Mouse (Mus musculus) liver, adult 2 months (tissue): ENCODE results near the gene Nkx3-2. TPM values are rescaled to one million over a fixed set of nuclear protein-coding genes. Genes with fewer than 3 reads are reported as not detected.

Source experiments
- DNase-seq: peaks from one replicate; pipeline ENCODE4 v3.0.0-alpha.2; 2011; ENCODE audit warnings: low read depth, low spot score; ENCODE audit errors: extremely low read depth
- H3K27ac ChIP-seq: fragments of 200-500 bp; replicated peaks from 2 replicates; pipeline ENCODE4 v1.5.1; 2012; ENCODE audit warnings: low read depth, mild to moderate bottlenecking, control low read depth, inconsistent platforms, low read length; ENCODE audit not compliant: insufficient read depth
- H3K27me3 ChIP-seq: fragments of 200-500 bp; 2 replicates; pipeline ENCODE4 v1.6.1; 2012; ENCODE audit warnings: mild to moderate bottlenecking, moderate library complexity, low read length, inconsistent platforms; ENCODE audit not compliant: control insufficient read depth, insufficient read depth
- H3K36me3 ChIP-seq: fragments of 200-500 bp; 2 replicates; pipeline ENCODE4 v1.6.1; 2012; ENCODE audit warnings: low read length, inconsistent platforms; ENCODE audit not compliant: control insufficient read depth, insufficient read depth
- H3K4me1 ChIP-seq: fragments of 200-500 bp; 2 replicates; pipeline ENCODE4 v1.6.1; 2011; ENCODE audit warnings: low read length; ENCODE audit not compliant: control insufficient read depth, insufficient read depth
- H3K4me3 ChIP-seq: fragments of 200-500 bp; 2 replicates; pipeline ENCODE4 v1.5.1; 2011; ENCODE audit warnings: low read depth, mild to moderate bottlenecking, control low read depth, low read length, moderate library complexity; ENCODE audit not compliant: insufficient read depth
- H3K79me2 ChIP-seq: fragments of 200-500 bp; 2 replicates; pipeline ENCODE4 v1.6.1; 2012; ENCODE audit warnings: inconsistent platforms, mild to moderate bottlenecking, low read length, moderate library complexity; ENCODE audit not compliant: control insufficient read depth, insufficient read depth
- H3K9ac ChIP-seq: fragments of 200-500 bp; 2 replicates; pipeline ENCODE4 v1.6.1; 2012; ENCODE audit warnings: low read depth, mild to moderate bottlenecking, control low read depth, inconsistent platforms, low read length
- CTCF ChIP-seq: fragments of 200-500 bp; IDR thresholded peaks from 2 replicates; pipeline ENCODE4 v1.5.1; 2011; ENCODE audit warnings: low read depth, low read length, control low read depth
- POLR2A ChIP-seq: fragments of 200-500 bp; IDR thresholded peaks from 2 replicates; pipeline ENCODE4 v1.6.1; 2011; ENCODE audit warnings: low read length, control low read depth; ENCODE audit not compliant: insufficient read depth; ENCODE audit errors: extremely low read depth
- WGBS: fragments of 180-500 bp; shearing (Covaris S2); methylation state at CpG from one replicate; pipeline ENCODE4 v1.1.7; 2018; 5-methylcytosine and 5-hydroxymethylcytosine counted together
- polyA plus RNA-seq: library from polyadenylated mRNA; depleted of rRNA; stranded (reverse); fragments of >200 nt; gene quantifications from 2 replicates; pipeline ENCODE4 v1.2.3, GENCODE M21; 2012; rRNA removed
- total RNA-seq: library from RNA; depleted of rRNA; stranded (reverse); fragments of >200 nt; gene quantifications from 2 replicates; pipeline ENCODE4 v1.2.3, GENCODE M21; 2014; rRNA removed

Gene Nkx3-2
- total and polyA plus RNA-seq, 2 experiments: not detected

DNA sequence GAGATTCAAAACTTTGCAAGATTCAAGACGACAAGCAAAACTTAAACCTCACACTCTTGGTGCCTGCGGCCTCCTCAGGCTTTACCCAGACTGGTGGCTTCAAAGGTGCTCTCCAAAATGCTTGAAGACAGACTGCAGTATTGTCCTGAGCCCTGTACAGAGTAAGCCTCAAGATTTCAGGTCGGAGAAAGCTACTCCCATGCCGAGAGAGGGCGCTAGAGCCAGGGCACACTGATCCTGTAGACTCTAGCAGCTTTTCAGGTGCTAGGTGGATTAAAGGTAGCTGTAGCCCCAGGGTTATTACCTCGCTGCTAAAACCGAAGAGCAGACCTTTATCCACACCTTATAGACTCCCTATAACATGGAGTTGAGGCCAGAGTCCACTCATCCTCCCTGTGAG is 20.1 kb downstream of the Nkx3-2 start:
- no peak for TF ChIP-seq CTCF
- TF ChIP-seq POLR2A: no peak
- Histone ChIP-seq H3K27me3 (peaks cover 10% of the 10 kb centered on the region; the same call in 1 of the 2 replicates), H3K79me2 (no peaks in the 10 kb centered on the region), H3K4me3 (no peak overlapping the region), H3K36me3 (no peaks in the 10 kb centered on the region), H3K4me1 (no peaks in the 10 kb centered on the region), H3K27ac (no peak overlapping the region), H3K9ac (no peak overlapping the region)
- no peak for DNase-seq
- WGBS: 15% methylated on average over 7 of the region's 7 CpGs

DNA sequence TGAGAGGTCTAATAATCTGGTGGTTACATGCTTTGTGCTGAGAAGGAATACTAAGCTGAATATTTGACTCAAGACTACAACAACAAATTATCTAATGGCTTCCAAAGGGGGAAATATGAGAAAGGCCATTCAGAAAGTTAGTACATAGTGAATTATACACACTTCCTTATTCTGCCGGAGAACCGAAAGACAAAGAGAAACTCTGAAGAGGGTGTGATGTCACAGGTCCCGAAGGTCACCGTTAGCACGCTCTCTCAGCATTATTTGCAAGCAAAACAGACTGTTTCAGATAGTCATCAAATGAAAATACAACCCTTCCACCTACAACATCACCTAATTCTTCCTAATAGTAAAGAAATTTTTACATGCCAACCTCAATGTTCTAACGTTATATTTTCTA is 25.5 kb downstream of the Nkx3-2 start:
- peak; percentile 19 for DNase-seq
- WGBS: 53% methylated on average over 6 of the region's 6 CpGs
- no peak overlapping the region for H3K9ac ChIP-seq

DNA sequence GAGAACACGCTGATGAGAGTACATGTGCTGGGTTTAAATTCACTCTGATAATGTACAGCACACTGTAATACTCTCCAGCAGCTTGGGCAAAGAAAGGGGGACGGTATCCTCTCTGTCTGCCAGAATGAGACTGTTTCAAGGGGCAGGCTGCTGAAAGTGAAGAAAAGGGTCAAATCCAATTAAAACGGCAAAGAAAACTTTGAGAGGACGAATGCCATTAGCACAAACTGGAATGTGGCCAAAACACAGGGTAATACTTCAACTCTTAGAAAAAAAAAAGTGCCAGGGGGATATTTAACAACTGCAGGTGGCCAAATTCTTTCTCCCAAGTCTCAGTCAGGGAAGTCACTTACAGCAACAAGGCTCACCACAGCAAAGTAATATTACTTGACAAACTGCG is 27.3 kb downstream of the Nkx3-2 start:
- 56% methylated on average over 5 of the region's 5 CpGs for WGBS
- TF ChIP-seq POLR2A (no peak), CTCF (no peak)
- no peak overlapping the region for H3K4me3 ChIP-seq
- H3K4me1 ChIP-seq: no peaks in the 10 kb centered on the region
- no peak overlapping the region for H3K27ac ChIP-seq
- no peak overlapping the region for H3K9ac ChIP-seq
- H3K79me2 ChIP-seq: no peaks in the 10 kb centered on the region
- DNase-seq: no peak
- no peaks in the 10 kb centered on the region for H3K36me3 ChIP-seq
- no peaks in the 10 kb centered on the region for H3K27me3 ChIP-seq

More for the DNA sequence above, 25.5 kb downstream of the Nkx3-2 start:
- no peaks in the 10 kb centered on the region for H3K27me3 ChIP-seq
- no peaks in the 10 kb centered on the region for H3K4me1 ChIP-seq
- no peaks in the 10 kb centered on the region for H3K79me2 ChIP-seq
- no peak for TF ChIP-seq POLR2A
- no peak for TF ChIP-seq CTCF
- H3K36me3 ChIP-seq: no peaks in the 10 kb centered on the region
- no peak overlapping the region for H3K27ac ChIP-seq
- no peak overlapping the region for H3K4me3 ChIP-seq

DNA sequence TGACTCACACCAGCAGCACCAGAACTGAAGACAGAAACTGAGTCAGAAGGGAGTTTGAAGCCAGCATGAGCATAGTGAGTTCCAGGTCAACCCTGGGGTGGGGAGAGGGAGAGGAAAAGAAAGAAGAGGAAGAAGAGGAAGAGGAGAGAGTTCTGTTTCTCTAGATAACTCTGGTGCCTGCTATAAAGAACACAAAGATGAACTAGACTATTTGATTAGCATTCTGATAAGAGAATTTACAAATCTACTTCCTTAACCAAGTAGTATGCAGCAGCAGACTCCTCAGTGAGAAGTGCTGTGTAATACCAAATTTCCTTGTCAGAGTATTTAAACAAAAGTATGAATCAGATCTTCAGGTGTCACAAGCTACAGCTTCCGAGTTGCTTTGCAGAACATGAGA is 37.3 kb downstream of the Nkx3-2 start:
- Histone ChIP-seq H3K36me3 (no peaks in the 10 kb centered on the region), H3K4me3 (no peak overlapping the region), H3K27ac (no peak overlapping the region), H3K9ac (no peak overlapping the region), H3K27me3 (no peaks in the 10 kb centered on the region), H3K4me1 (no peaks in the 10 kb centered on the region), H3K79me2 (no peaks in the 10 kb centered on the region)
- no peak for TF ChIP-seq POLR2A
- TF ChIP-seq CTCF: no peak
- no peak for DNase-seq
- 49% methylated on average over 1 of the region's 1 CpGs for WGBS

DNA sequence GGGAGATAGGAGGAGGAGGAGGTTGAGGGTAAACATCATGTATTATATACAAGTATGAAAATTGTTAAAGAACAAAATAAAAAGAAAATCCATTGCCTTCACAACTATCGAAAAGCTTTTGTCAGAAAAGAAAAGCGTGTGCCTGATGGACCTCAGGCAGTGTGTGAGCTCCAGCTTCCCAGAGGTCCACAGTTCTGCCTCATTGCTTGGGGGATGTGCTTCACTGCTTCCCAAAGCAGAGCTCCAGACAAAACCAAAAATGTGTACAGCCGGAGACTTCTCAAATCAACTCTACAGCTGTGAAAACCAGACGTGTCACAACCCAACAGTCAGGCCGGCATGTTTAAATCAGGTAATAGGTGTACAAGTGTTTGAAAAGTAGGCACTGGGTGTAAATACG is 38.7 kb downstream of the Nkx3-2 start:
- WGBS: 88% methylated on average over 6 of the region's 6 CpGs
- TF ChIP-seq CTCF (no peak), POLR2A (no peak)
- Histone ChIP-seq H3K4me3 (no peak overlapping the region), H3K27ac (no peak overlapping the region), H3K36me3 (no peaks in the 10 kb centered on the region), H3K79me2 (no peaks in the 10 kb centered on the region), H3K9ac (no peak overlapping the region), H3K4me1 (no peaks in the 10 kb centered on the region), H3K27me3 (no peaks in the 10 kb centered on the region)
- no peak for DNase-seq

Other genes with a start within 250 kb of the Nkx3-2 start
- gene Rab28, start 56.3 kb downstream of the Nkx3-2 start, total RNA-seq: 19.7 and 19.8 TPM in 2 replicates
- 10.3 and 12.4 TPM in 2 replicates for gene Rab28, start 56.3 kb downstream of the Nkx3-2 start, polyA plus RNA-seq
- 7.2 and 9.3 TPM in 2 replicates for gene Bod1l, start 79.8 kb upstream of the Nkx3-2 start, total RNA-seq
- gene Bod1l, start 79.8 kb upstream of the Nkx3-2 start, polyA plus RNA-seq: 1.2 and 1.5 TPM in 2 replicates